Mouse (Mus musculus): ENCODE data around the gene Skp2. TPM values are rescaled to one million over a fixed set of nuclear protein-coding genes. Genes with fewer than 3 reads are reported as not detected.
A peak's percentile ranks its signal among the peaks of the same experiment; 100 is the strongest.
"Not testable (repeated sequence)": the region's sequence is repeated elsewhere in the genome, so short reads cannot be mapped to it uniquely, and the experiment has no call there.

The Skp2 gene
- 0.92 and 1.0 TPM in 2 replicates for polyA plus RNA-seq (2012; rRNA removed)

DNA sequence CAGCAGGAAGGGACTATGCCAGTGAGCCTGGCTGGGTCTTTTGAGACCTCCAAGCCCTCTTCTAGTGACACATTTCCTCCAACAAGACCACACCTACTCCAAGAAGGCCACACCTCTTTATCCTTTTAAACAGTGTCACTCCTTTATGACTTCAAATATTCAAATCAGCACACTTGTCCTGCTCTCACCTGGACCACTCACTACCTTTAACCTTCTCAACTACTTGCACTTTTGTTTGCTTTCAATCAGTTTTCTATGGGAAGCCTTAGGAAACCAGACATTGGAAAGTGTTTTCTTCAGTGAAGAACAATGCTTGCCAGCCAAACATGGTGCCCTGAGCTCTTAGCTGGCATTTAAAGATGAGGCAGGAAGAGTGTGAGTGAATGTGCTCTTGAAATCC lies at the start of gene Skp2:
Gene Skp2, minus strand, starts transcription at position 101 of the 400 bp plus-strand sequence.
- no peak within 1 kb of the TSS for H3K4me3 ChIP-seq (ENCODE audit: insufficient read depth, low read depth, low read length)
- no peak for DNase-seq
- H3K27ac ChIP-seq (ENCODE audit: insufficient read depth, low read depth, low read length), result no peak within 1 kb of the TSS
- no peaks in the 10 kb centered on the region for H3K27me3 ChIP-seq (replicated peaks; ENCODE audit: control insufficient read depth, insufficient read depth, low read length)
- no peaks in the 10 kb centered on the region for H3K4me1 ChIP-seq (ENCODE audit: control insufficient read depth, insufficient read depth, low read length)
- peaks cover 5% of the 10 kb centered on the region for H3K36me3 ChIP-seq (ENCODE audit: control insufficient read depth, insufficient read depth, low read length)
- no peak for TF ChIP-seq POLR2A (IDR thresholded peaks at IDR 0.05; ENCODE audit: low read depth, low read length)
- TF ChIP-seq CTCF (conservative IDR thresholded peaks at IDR 0.05; ENCODE audit: insufficient read depth, insufficient read length, low read depth, low read length), result no peak

DNA sequence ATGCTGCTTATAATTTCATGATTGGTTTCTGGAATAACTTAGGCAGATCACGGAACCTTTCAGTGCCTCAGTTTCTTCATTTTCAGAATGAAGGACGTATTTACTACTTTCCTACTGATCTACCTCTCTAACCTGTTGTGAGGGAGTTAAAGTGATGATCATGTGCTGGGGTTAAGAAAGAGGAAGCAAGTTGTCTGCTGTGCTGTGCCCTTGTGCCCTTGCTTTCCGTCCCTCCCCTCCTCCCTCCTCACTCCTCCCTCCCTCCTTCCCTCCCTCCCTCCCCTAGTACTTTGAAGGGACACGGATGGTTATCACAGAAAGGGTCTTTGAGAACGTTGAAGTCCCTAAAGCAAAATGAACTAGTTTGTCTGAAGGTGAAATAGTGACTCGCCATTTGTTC lies 43.2 kb upstream of the Skp2 start:
- Histone ChIP-seq H3K4me3 (ENCODE audit: insufficient read depth, low read depth, low read length) (no peak overlapping the region), H3K36me3 (ENCODE audit: control insufficient read depth, insufficient read depth, low read length) (peaks cover 6% of the 10 kb centered on the region), H3K4me1 (ENCODE audit: control insufficient read depth, insufficient read depth, low read length) (no peaks in the 10 kb centered on the region), H3K27me3 (replicated peaks; ENCODE audit: control insufficient read depth, insufficient read depth, low read length) (no peaks in the 10 kb centered on the region), H3K27ac (ENCODE audit: insufficient read depth, low read depth, low read length) (no peak overlapping the region)
- TF ChIP-seq POLR2A (IDR thresholded peaks at IDR 0.05; ENCODE audit: low read depth, low read length) (no peak), CTCF (conservative IDR thresholded peaks at IDR 0.05; ENCODE audit: insufficient read depth, insufficient read length, low read depth, low read length) (no peak)
- WGBS, result 50% methylated on average over 6 of the region's 6 CpGs
- DNase-seq, result no peak

DNA sequence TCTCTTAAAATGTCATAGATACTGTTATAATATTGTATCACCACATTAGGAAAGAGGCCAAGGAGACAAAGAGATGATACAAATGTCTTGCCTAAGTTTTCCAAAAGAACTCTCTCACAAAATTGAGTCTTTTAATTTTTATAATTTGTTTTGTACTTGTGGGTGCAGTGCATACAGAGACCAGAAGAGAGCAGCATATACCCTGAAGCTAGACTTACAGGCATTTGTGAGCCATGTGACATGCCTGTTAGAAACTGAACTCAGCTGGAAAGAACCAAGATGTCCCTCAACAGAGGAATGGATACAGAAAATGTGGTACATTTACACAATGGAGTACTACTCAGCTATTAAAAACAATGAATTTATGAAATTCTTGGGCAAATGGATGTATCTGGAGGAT lies 37.5 kb upstream of the Skp2 start:
- H3K4me3 ChIP-seq (ENCODE audit: insufficient read depth, low read depth, low read length); H3K27ac ChIP-seq (ENCODE audit: insufficient read depth, low read depth, low read length); H3K27me3 ChIP-seq (replicated peaks; ENCODE audit: control insufficient read depth, insufficient read depth, low read length); H3K36me3 ChIP-seq (ENCODE audit: control insufficient read depth, insufficient read depth, low read length); H3K4me1 ChIP-seq (ENCODE audit: control insufficient read depth, insufficient read depth, low read length): not testable (repeated sequence)
- peak; percentile 19 for DNase-seq

DNA sequence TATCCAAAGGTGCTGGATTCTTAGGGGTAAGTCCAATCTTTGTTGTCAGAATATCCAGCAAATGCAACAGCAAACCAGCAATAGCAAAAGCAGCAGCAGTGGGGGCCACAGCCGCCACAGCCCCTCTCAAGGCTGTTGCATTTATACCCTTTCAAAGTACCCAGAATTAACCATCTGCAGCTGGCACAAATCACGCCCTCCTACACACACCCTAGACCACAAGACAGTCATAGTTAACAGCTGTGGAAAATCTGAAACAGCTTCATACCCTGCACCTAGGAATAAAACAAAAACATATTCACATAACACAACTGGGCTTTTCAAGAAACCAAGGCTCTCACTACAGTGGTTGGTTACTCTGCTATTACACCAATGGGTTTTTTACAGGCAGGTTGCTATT lies 34.6 kb upstream of the Skp2 start:
- no peak overlapping the region for H3K4me3 ChIP-seq (ENCODE audit: insufficient read depth, low read depth, low read length)
- no peak overlapping the region for H3K27ac ChIP-seq (ENCODE audit: insufficient read depth, low read depth, low read length)
- TF ChIP-seq CTCF (conservative IDR thresholded peaks at IDR 0.05; ENCODE audit: insufficient read depth, insufficient read length, low read depth, low read length) (no peak), POLR2A (IDR thresholded peaks at IDR 0.05; ENCODE audit: low read depth, low read length) (no peak)
- no peaks in the 10 kb centered on the region for H3K27me3 ChIP-seq (replicated peaks; ENCODE audit: control insufficient read depth, insufficient read depth, low read length)
- no peak for DNase-seq
- 88% methylated on average over 2 of the region's 2 CpGs for WGBS
- H3K36me3 ChIP-seq (ENCODE audit: control insufficient read depth, insufficient read depth, low read length), result peaks cover 6% of the 10 kb centered on the region
- no peaks in the 10 kb centered on the region for H3K4me1 ChIP-seq (ENCODE audit: control insufficient read depth, insufficient read depth, low read length)

DNA sequence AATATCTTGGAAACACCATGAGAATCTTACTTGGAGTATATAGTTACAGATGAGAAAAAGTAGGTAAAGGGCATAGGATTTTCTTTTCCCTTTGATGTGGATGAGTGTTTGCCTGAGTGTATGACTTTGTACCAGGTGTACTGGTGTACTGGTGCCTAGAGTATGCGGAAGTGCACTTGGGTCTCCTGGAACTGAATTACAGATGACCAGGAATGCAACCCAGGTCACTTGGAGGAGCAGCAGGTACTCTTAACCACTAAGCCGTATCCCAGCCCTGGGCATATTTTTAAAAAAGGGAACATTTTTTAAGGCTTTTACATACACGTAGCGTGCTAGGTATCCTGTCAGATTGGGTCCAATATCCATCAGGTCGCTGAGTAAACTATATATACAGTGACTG lies 28.8 kb upstream of the Skp2 start:
- no peak for DNase-seq
- H3K27ac ChIP-seq (ENCODE audit: insufficient read depth, low read depth, low read length), result no peak overlapping the region
- no peaks in the 10 kb centered on the region for H3K27me3 ChIP-seq (replicated peaks; ENCODE audit: control insufficient read depth, insufficient read depth, low read length)
- H3K36me3 ChIP-seq (ENCODE audit: control insufficient read depth, insufficient read depth, low read length), result peaks cover 2% of the 10 kb centered on the region; the same call in 1 of the 2 replicates
- no peaks in the 10 kb centered on the region for H3K4me1 ChIP-seq (ENCODE audit: control insufficient read depth, insufficient read depth, low read length)
- no peak for TF ChIP-seq CTCF (conservative IDR thresholded peaks at IDR 0.05; ENCODE audit: insufficient read depth, insufficient read length, low read depth, low read length)
- TF ChIP-seq POLR2A (IDR thresholded peaks at IDR 0.05; ENCODE audit: low read depth, low read length), result no peak
- no peak overlapping the region for H3K4me3 ChIP-seq (ENCODE audit: insufficient read depth, low read depth, low read length)
- WGBS, result 93% methylated on average over 5 of the region's 5 CpGs

DNA sequence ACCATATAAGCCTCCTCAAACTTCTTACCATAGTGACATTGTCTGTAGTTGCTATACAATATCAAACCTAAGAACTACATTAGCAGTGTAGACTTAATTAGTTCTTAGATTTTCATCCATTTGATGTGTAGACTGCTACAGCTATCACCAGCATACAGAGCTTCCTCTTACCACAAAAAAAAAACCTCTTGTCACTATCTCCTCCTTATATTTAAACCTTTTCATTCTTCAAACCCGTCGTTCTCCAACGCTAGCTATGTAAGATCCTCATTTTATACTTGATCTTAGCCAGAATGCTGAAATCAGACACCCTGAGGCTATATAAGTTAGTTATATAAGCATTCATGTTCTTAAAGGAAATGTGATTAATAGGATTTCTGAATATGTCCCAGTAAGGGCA lies 21.8 kb upstream of the Skp2 start:
- 95% methylated on average over 3 of the region's 3 CpGs for WGBS

DNA sequence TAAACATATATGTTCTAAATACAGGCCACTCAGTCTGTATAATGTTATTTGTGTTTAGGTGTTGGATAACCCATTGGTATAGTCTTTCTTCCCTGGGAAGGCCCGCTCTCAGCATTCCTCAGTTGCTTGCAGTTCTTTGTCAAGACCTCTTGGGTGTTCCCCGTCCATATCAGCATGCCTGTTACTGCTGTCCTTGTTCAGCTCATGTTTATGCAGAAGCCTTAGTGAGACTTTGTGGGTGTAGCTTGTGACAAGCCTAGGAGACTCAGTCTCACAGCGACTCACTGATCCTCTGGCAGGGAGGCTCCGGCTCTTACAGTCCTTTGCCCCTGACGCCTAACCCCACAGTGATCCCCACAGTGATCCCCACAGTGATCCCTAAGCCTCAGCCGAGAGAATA lies 8.9 kb upstream of the Skp2 start:
- TF ChIP-seq CTCF (conservative IDR thresholded peaks at IDR 0.05; ENCODE audit: insufficient read depth, insufficient read length, low read depth, low read length), result no peak
- no peak for TF ChIP-seq POLR2A (IDR thresholded peaks at IDR 0.05; ENCODE audit: low read depth, low read length)
- WGBS, result 84% methylated on average over 6 of the region's 6 CpGs
- H3K27ac ChIP-seq (ENCODE audit: insufficient read depth, low read depth, low read length), result no peak overlapping the region

More for the DNA sequence above, 21.8 kb upstream of the Skp2 start:
- no peak overlapping the region for H3K4me3 ChIP-seq (ENCODE audit: insufficient read depth, low read depth, low read length)
- TF ChIP-seq POLR2A (IDR thresholded peaks at IDR 0.05; ENCODE audit: low read depth, low read length) (no peak), CTCF (conservative IDR thresholded peaks at IDR 0.05; ENCODE audit: insufficient read depth, insufficient read length, low read depth, low read length) (no peak)
- peaks cover 4% of the 10 kb centered on the region for H3K36me3 ChIP-seq (ENCODE audit: control insufficient read depth, insufficient read depth, low read length)
- DNase-seq, result no peak
- H3K4me1 ChIP-seq (ENCODE audit: control insufficient read depth, insufficient read depth, low read length), result no peaks in the 10 kb centered on the region
- H3K27ac ChIP-seq (ENCODE audit: insufficient read depth, low read depth, low read length), result no peak overlapping the region
- no peaks in the 10 kb centered on the region for H3K27me3 ChIP-seq (replicated peaks; ENCODE audit: control insufficient read depth, insufficient read depth, low read length)

DNA sequence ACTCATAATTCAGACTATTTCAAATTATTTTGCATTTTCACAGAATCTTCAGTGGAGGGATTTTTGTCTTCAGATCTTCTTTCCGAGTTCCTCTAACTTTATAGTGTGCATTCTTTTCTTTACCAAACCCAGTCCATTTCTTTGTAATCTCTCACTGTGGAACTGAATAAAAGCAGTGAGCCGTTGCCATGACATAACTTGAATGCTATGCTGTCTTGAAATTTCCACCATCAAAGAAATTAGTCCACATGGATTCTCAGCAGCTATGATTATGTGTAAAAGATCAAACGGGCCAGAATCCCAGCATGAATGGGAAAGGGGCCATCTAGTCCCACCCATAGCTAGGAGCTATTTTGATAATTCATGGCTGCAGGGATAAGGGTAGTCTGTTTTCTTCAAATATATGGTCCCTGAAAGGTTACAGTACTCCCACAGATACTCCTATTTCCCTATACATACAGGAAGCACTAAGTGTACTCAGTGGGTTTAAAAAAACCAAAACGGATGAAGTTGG lies 7.4 kb upstream of the Skp2 start:
- 79% methylated on average over 4 of the region's 4 CpGs for WGBS
- H3K36me3 ChIP-seq (ENCODE audit: control insufficient read depth, insufficient read depth, low read length), result peaks cover 2% of the 10 kb centered on the region; the same call in 1 of the 2 replicates
- no peak for TF ChIP-seq CTCF (conservative IDR thresholded peaks at IDR 0.05; ENCODE audit: insufficient read depth, insufficient read length, low read depth, low read length)
- no peak for TF ChIP-seq POLR2A (IDR thresholded peaks at IDR 0.05; ENCODE audit: low read depth, low read length)
- H3K4me3 ChIP-seq (ENCODE audit: insufficient read depth, low read depth, low read length), result no peak overlapping the region
- no peak for DNase-seq
- no peak overlapping the region for H3K27ac ChIP-seq (ENCODE audit: insufficient read depth, low read depth, low read length)
- H3K4me1 ChIP-seq (ENCODE audit: control insufficient read depth, insufficient read depth, low read length), result no peaks in the 10 kb centered on the region
- H3K27me3 ChIP-seq (replicated peaks; ENCODE audit: control insufficient read depth, insufficient read depth, low read length), result no peaks in the 10 kb centered on the region

More for the DNA sequence above, 8.9 kb upstream of the Skp2 start:
- no peaks in the 10 kb centered on the region; the same call in none of the 2 replicates for H3K36me3 ChIP-seq (ENCODE audit: control insufficient read depth, insufficient read depth, low read length)
- H3K27me3 ChIP-seq (replicated peaks; ENCODE audit: control insufficient read depth, insufficient read depth, low read length), result no peaks in the 10 kb centered on the region
- H3K4me3 ChIP-seq (ENCODE audit: insufficient read depth, low read depth, low read length), result no peak overlapping the region
- H3K4me1 ChIP-seq (ENCODE audit: control insufficient read depth, insufficient read depth, low read length), result no peaks in the 10 kb centered on the region
- no peak for DNase-seq

All from kidney, adult 2 months (tissue).